Mouse (Mus musculus) layer of hippocampus, adult 2 months (tissue): Measurements from ENCODE around the gene Gm44973. TPM values are rescaled to one million over a fixed set of nuclear protein-coding genes. Genes with fewer than 3 reads are reported as not detected.
"Not testable (repeated sequence)": the region's sequence is repeated elsewhere in the genome, so short reads cannot be mapped to it uniquely, and the experiment has no call there.

Experiments
- DNase-seq, 2 experiments: peaks; one replicate each; pipeline ENCODE4 v3.0.0; 2022; ENCODE audit warnings: low spot score in 2 of 2
- H3K27ac ChIP-seq: fragments of 200-600 bp; 2 replicates; pipeline ENCODE4 v1.8.1; 2022
- H3K4me3 ChIP-seq: fragments of 200-600 bp; 2 replicates; pipeline ENCODE4 v1.8.1; 2022; ENCODE audit warnings: mild to moderate bottlenecking
- CTCF ChIP-seq: fragments of 200-600 bp; conservative IDR thresholded peaks from 2 replicates; pipeline ENCODE4 v1.8.1; 2022; ENCODE audit warnings: antibody characterized with exemption, mild to moderate bottlenecking, moderate library complexity
- total RNA-seq, 2 experiments: library from RNA; stranded (reverse); gene quantifications; 2 replicates each; pipeline ENCODE4 v1.2.3; 2021

Gene Gm44973
- total RNA-seq, 2 experiments from 2014 or later = not detected

GRCm38 (mm10) chr7:5060944-5061773 is 45.9 kb downstream of the Gm44973 start:
- TF ChIP-seq CTCF = peak; percentile 77
- H3K4me3 ChIP-seq = peak overlapping the region; percentile 79
- H3K27ac ChIP-seq = peak overlapping the region; percentile 100
- DNase-seq = peak; percentile 98 to 100

GRCm38 (mm10) chr7:5061774-5062359 is 46.6 kb downstream of the Gm44973 start, which contains the start of gene U2af2:
Gene U2af2, plus strand, starts transcription at chr7:5062143.
- TF ChIP-seq CTCF = no peak
- Histone ChIP-seq H3K4me3 (peak within 1 kb of the TSS; percentile 79), H3K27ac (peak within 1 kb of the TSS; percentile 100)
- peak; percentile 91 to 93 for DNase-seq

- DNase-seq = peak in 1 of 2 experiments; percentile 66
- no peak for TF ChIP-seq CTCF
These were observed 47.2 kb downstream of the Gm44973 start for GRCm38 (mm10) chr7:5062360-5063001.

GRCm38 (mm10) chr7:5064886-5065285 is 49.6 kb downstream of the Gm44973 start:
- Histone ChIP-seq H3K4me3 (no peak overlapping the region), H3K27ac (no peak overlapping the region)
- no peak for DNase-seq
- TF ChIP-seq CTCF = no peak

More at GRCm38 (mm10) chr7:5062360-5063001, 47.2 kb downstream of the Gm44973 start:
- H3K27ac ChIP-seq = peak overlapping the region; percentile 100
- peak overlapping the region; percentile 79 for H3K4me3 ChIP-seq

- Histone ChIP-seq H3K4me3 (no peak overlapping the region), H3K27ac (no peak overlapping the region)
- DNase-seq = no peak
- TF ChIP-seq CTCF = no peak
These were observed 58.3 kb downstream of the Gm44973 start for GRCm38 (mm10) chr7:5073586-5073985.

GRCm38 (mm10) chr7:5074984-5075383 is 59.7 kb downstream of the Gm44973 start:
- no peak for DNase-seq
- H3K27ac ChIP-seq = no peak overlapping the region
- TF ChIP-seq CTCF = no peak
- no peak overlapping the region for H3K4me3 ChIP-seq

GRCm38 (mm10) chr7:5076931-5077330 is 61.6 kb downstream of the Gm44973 start:
- no peak for TF ChIP-seq CTCF
- Histone ChIP-seq H3K27ac (no peak overlapping the region), H3K4me3 (no peak overlapping the region)
- no peak for DNase-seq

- H3K27ac ChIP-seq = peak overlapping the region; percentile 93
- H3K4me3 ChIP-seq = peak overlapping the region; percentile 83
- DNase-seq = not testable (repeated sequence)
These were observed 64.2 kb downstream of the Gm44973 start for GRCm38 (mm10) chr7:5079365-5080009.

- TF ChIP-seq CTCF = no peak
- DNase-seq = peak; percentile 97 to 98
- Histone ChIP-seq H3K27ac (peak within 1 kb of the TSS; percentile 93), H3K4me3 (peak within 1 kb of the TSS; percentile 83)
These were observed 64.9 kb downstream of the Gm44973 start, which contains the start of gene Epn1 for GRCm38 (mm10) chr7:5080010-5080751. Gene Epn1, plus strand, starts transcription at chr7:5080235.

- no peak for DNase-seq
- no peak for TF ChIP-seq CTCF
- peak overlapping the region; percentile 83 for H3K4me3 ChIP-seq
- H3K27ac ChIP-seq = peak overlapping the region; percentile 93
These were observed 65.5 kb downstream of the Gm44973 start for GRCm38 (mm10) chr7:5080815-5081214.

GRCm38 (mm10) chr7:5081241-5081640 is 65.9 kb downstream of the Gm44973 start:
- peak overlapping the region; percentile 83 for H3K4me3 ChIP-seq
- peak overlapping the region; percentile 93 for H3K27ac ChIP-seq
- DNase-seq = no peak
- TF ChIP-seq CTCF = peak; percentile 45

- Histone ChIP-seq H3K27ac (0 out of 2 replicates have a peak overlapping the region, but pooled peaks have one; percentile 1), H3K4me3 (peak overlapping the region; percentile 83)
- TF ChIP-seq CTCF = no peak
- no peak for DNase-seq
These were observed 66.6 kb downstream of the Gm44973 start for GRCm38 (mm10) chr7:5081939-5082338.

Other genes starting within 250 kb of the Gm44973 start
- gene Fam71e2, start 244.2 kb upstream of the Gm44973 start, total RNA-seq = not detected
- under 1 TPM; 0.25 to 0.26 TPM for gene Il11, start 232.6 kb upstream of the Gm44973 start, total RNA-seq
- gene Tmem190, start 232.6 kb upstream of the Gm44973 start, total RNA-seq = not detected
- gene Tmem238, start 225.8 kb upstream of the Gm44973 start, total RNA-seq = 1 to 10 TPM; 2.6 to 2.7 TPM
- gene Rpl28, start 222.6 kb upstream of the Gm44973 start, total RNA-seq = 100 to 1,000 TPM; 458 to 462 TPM
- gene Ube2s, start 202.9 kb upstream of the Gm44973 start, total RNA-seq = 100 to 1,000 TPM; 106 to 108 TPM
- gene Shisa7, start 170.8 kb upstream of the Gm44973 start, total RNA-seq = 100 to 1,000 TPM; 172 to 204 TPM
- gene Isoc2b, start 145.2 kb upstream of the Gm44973 start, total RNA-seq = 1 to 10 TPM; 4.7 to 5.6 TPM
- 10 to 100 TPM; 13.0 to 13.4 TPM for gene Isoc2a, start 138.3 kb upstream of the Gm44973 start, total RNA-seq
- gene Gm36210, start 109.0 kb upstream of the Gm44973 start, total RNA-seq = under 1 TPM in 1 of 2 experiments, not detected in 1; 0.28 TPM
- 10 to 100 TPM; 15.0 to 15.8 TPM for gene Zfp628, start 100.3 kb upstream of the Gm44973 start, total RNA-seq
- gene Nat14, start 93.5 kb upstream of the Gm44973 start, total RNA-seq = 100 to 1,000 TPM; 103 to 114 TPM
- gene Ssc5d, start 89.7 kb upstream of the Gm44973 start, total RNA-seq = 1 to 10 TPM; 2.4 to 3.5 TPM
- gene Sbk2, start 51.1 kb upstream of the Gm44973 start, total RNA-seq = under 1 TPM in 1 of 2 experiments, not detected in 1; 0.31 TPM
- 1 to 10 TPM in 1 of 2 experiments, under 1 TPM in 1; 0.71 to 1.0 TPM for gene Sbk3, start 44.3 kb upstream of the Gm44973 start, total RNA-seq
- gene Zfp579, start 19.3 kb upstream of the Gm44973 start, total RNA-seq = 10 to 100 TPM; 29.7 to 35.6 TPM
- gene Zfp524, start 1.1 kb upstream of the Gm44973 start, total RNA-seq = 1 to 10 TPM; 7.0 to 8.1 TPM
- gene Fiz1, start 799 bp upstream of the Gm44973 start, total RNA-seq = 10 to 100 TPM; 25.8 TPM
- gene Zfp865, start 4.9 kb downstream of the Gm44973 start, total RNA-seq = 10 to 100 TPM; 38.6 to 41.8 TPM
- gene Ccdc106, start 5.1 kb downstream of the Gm44973 start, total RNA-seq = 10 to 100 TPM; 57.8 to 61.1 TPM
- not detected for gene 4632433K11Rik, start 18.6 kb downstream of the Gm44973 start, total RNA-seq
- 1 to 10 TPM; 7.3 to 7.8 TPM for gene Zfp784, start 22.9 kb downstream of the Gm44973 start, total RNA-seq
- gene Zfp580, start 36.0 kb downstream of the Gm44973 start, total RNA-seq = 10 to 100 TPM; 34.1 to 35.7 TPM
- gene U2af2, start 46.6 kb downstream of the Gm44973 start, total RNA-seq = 100 to 1,000 TPM; 185 to 192 TPM
- 100 to 1,000 TPM; 540 to 559 TPM for gene Epn1, start 64.7 kb downstream of the Gm44973 start, total RNA-seq
- not detected for gene Rfpl4, start 101.5 kb downstream of the Gm44973 start, total RNA-seq
- gene Rasl2-9, start 110.5 kb downstream of the Gm44973 start, total RNA-seq = under 1 TPM in 1 of 2 experiments, not detected in 1; 0.59 TPM
- not detected for gene Vmn1r55, start 134.2 kb downstream of the Gm44973 start, total RNA-seq
- not detected for gene Vmn1r56, start 181.3 kb downstream of the Gm44973 start, total RNA-seq
- gene Vmn1r57, start 203.0 kb downstream of the Gm44973 start, total RNA-seq = not detected